ENCODE assay signal across 11 mouse cellular contexts in the genomic region with DNA sequence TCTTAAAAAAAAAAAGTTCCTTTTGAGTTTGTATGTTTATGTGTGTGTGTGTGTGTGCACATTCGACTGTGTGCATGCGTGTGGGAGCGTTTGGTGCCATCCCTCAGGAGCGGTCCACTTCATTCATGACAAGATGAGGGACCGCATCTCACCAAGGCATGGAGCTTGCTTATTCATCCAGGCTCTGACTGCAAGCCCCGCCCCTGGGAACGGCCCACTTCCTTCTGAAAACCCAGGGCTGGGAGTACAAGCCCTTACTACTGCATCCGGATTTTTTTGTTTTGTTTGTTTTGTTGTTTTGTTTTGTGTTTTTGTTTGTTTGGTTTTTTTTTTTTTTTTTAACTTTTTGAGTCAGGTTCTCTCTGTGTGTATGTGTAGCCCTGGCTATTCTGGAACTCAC.
"Had no signal": no experiment of that assay in that cellular context is flagged by ENCODE, and none has a peak within 500 bp of the region (broad histone marks: within the 10 kb centered on the region; RNA-seq: fewer than 3 reads in every experiment).

No protein-coding gene starts in this region.

- DNase-seq: layer of hippocampus, postnatal 36 days; liver, embryonic 13.5 days; lung, postnatal 14 days; midbrain, embryonic 14.5 days; thymus, adult 18-20 months had no signal

- H3K4me3 ChIP-seq: left cerebral cortex, adult 2 months; liver, embryonic 13.5 days; lung, embryonic 15.5 days had no signal

- H3K36me3 ChIP-seq: liver, embryonic 13.5 days had no signal

- H3K27ac ChIP-seq: hindbrain, postnatal 0 days; left cerebral cortex, adult 2 months; liver, embryonic 13.5 days; lung, embryonic 15.5 days had no signal

- H3K9ac ChIP-seq: liver, embryonic 13.5 days; lung, embryonic 15.5 days had no signal

- H3K4me2 ChIP-seq: liver, embryonic 13.5 days; lung, embryonic 15.5 days; midbrain, embryonic 11.5 days had no signal

- H3K4me1 ChIP-seq: liver, embryonic 13.5 days; lung, embryonic 15.5 days had no signal

- H3K9me3 ChIP-seq: liver, embryonic 13.5 days; lung, embryonic 15.5 days had no signal

- ATAC-seq: hindbrain, postnatal 0 days; inflammation-experienced regulatory T-cells, adult 6 months; intestine, embryonic 16.5 days had no signal

- H3K27me3 ChIP-seq: liver, embryonic 13.5 days; lung, embryonic 15.5 days had no signal
